Mouse (Mus musculus) retina, adult 2 months (tissue): ENCODE data around the gene Cherp.

ENCODE experiments used
- DNase-seq: peaks from one replicate; pipeline ENCODE4 v3.0.0-alpha.2; 2012; ENCODE audit warnings: low read depth, low spot score

Gene Cherp

DNA sequence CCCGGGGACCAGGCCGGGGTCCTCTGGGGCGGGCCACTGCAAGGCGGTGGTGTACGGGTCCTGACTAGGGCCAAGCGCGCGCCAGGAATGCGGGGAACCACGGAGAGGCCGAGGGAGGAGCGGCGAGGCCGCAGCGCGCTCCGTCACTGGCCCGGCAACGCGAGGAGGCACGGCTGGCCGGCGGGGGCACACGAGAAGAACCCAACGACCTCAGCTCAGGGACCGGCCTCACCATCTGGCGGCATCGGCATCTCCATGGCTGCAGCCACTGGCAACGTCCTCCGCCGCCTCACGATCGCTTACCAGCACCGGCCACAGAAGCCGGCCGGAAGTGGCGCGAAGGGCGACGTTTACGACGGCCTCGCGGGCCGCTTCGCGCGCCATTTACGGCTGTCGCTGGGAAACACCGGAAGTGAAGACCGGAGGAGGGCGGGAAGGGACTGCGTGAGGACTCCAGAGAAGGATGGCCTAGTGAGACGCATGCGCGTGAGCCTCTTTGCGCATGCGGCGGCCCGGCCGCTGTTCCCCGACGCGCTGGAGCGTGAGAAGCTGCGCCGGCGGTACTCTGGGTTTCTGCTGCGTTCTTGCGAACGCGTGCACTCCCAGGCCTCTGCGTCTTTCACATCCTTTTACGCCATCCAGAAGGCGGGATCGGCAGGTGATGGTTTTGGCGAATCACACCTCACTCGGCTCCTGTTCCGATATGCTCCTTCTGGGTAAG lies at the start of gene Cherp:
Gene Cherp, minus strand, starts transcription at position 401 of the 721 bp plus-strand sequence.
- peak; percentile 94 for DNase-seq

DNA sequence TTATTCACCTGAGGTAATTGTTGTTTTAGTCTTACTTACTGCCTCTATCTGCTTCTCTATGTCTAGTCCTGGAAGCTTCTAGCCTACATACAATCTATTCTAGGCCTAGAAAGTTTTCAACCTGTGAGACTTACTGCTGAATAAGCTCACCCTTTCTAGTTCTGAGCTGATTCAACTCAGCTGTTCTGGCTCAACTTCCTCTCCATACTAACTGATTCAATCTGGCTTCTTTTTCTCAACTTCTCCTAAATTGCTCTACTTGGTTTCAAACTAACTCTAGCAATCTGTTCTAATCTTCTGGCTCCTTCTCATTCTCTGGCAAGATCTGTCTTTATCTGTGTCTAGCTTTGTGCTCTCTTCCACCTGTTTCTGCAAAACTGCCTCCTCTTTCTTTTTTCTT lies 46.9 kb upstream of the Cherp start:
- no peak for DNase-seq

GRCm38 (mm10) chr8:72517421-72517988 lies 42.5 kb upstream of the Cherp start:
- DNase-seq, result no peak

- DNase-seq, result no peak
These were observed 38.1 kb upstream of the Cherp start for GRCm38 (mm10) chr8:72513158-72513557.

GRCm38 (mm10) chr8:72512648-72513047 lies 37.6 kb upstream of the Cherp start:
- no peak for DNase-seq

DNA sequence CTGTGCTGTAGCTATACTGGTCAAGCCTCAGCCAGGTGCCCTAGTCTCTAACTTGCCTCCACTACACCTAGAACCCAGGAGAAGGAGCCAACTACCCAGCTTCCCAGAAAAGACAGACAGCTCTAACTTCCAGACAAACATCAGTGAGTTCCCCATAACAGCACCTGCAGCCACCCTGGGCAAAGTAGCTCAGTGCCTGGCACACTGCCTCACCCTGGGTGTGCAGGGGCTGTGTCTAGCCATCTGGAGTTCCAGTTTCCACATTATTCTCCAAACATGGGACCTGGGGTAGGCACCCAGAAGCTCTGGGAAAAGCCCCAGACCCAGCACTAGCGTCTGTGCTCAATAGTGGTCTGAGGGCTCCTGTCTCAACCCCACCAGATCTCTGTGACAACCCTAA lies 32.5 kb upstream of the Cherp start:
- no peak for DNase-seq

- no peak for DNase-seq
These were observed 29.8 kb upstream of the Cherp start for GRCm38 (mm10) chr8:72504637-72505314.

DNA sequence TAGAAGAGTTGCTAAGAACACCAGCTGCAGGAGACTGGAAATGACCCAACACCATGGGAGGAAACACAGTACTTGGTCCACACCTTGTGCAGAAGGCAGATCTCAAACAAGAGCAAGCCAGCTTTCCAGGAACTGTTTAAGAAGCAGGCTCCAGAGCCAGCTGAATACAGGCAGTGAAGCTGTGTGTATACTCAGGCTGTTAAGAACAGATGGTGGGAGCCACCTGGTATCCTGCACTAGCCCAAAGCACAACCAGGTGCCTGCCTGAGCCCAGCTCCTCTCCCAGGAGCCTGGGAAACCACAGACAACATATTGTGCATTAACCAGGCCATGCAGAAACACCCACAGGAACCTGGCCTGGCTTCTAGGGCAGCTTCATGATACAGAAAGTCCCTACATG lies 29.1 kb upstream of the Cherp start:
- DNase-seq, result no peak

GRCm38 (mm10) chr8:72500521-72500931 lies 25.5 kb upstream of the Cherp start:
- no peak for DNase-seq

GRCm38 (mm10) chr8:72499521-72500284 lies 24.7 kb upstream of the Cherp start:
- no peak for DNase-seq

DNA sequence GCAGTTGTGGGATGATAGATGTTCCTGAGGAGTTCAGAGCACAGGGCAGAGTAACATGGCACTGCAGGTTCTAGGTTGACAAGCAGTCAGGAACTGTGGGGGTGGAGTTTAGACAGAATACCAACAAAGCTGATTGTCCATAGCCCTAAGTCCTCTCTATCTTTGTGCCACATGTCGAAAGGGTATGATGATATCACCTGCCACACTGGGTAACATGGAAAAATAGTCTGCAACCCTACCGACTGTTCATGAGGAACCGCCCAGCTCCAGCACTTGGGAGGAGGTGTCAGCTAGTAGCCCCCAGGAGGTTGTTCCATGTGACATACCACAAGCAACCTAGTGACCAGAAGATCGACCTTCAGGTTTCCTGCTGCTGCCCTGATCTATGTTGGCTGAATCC lies 23.5 kb upstream of the Cherp start:
- DNase-seq, result no peak

DNA sequence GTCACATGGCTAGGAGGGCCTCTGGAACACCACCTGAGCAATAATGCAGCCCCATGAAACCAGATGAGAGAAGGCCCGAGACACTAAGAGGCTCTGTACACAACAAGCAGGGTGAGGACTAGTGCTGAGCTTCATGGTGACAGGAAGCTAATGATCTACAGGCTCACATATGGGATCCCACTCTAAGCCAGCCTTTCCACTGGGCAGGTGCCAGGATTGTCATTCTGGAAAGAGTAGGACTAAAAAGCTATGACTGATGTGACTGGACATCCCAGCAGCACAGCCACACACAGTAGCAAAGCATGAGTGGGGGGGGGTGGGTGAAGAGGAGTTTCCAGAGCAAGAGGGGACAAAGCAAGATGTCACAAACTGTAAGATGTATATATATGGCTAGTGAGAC lies 22.9 kb upstream of the Cherp start:
- no peak for DNase-seq

DNA sequence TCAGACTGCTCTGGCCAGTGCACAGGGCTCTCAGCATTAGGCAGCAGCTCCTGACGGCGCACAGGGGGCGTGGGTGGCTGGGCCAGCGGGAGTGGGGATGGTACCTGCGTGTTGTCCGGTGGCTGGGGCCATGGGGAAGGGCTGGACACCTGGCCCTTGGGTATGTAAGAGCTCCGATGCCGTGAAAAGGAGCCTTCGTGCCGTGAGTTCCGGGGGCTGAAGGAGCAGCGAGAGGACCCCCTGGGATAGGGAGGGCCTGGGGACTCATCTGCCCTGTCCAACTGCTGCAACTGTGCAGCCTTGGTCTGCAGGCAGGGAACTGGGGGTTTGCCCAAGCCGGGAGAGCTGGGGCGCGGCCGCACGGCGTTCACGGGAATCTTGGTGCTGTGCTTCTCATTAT lies 21.2 kb upstream of the Cherp start:
- DNase-seq, result no peak

DNA sequence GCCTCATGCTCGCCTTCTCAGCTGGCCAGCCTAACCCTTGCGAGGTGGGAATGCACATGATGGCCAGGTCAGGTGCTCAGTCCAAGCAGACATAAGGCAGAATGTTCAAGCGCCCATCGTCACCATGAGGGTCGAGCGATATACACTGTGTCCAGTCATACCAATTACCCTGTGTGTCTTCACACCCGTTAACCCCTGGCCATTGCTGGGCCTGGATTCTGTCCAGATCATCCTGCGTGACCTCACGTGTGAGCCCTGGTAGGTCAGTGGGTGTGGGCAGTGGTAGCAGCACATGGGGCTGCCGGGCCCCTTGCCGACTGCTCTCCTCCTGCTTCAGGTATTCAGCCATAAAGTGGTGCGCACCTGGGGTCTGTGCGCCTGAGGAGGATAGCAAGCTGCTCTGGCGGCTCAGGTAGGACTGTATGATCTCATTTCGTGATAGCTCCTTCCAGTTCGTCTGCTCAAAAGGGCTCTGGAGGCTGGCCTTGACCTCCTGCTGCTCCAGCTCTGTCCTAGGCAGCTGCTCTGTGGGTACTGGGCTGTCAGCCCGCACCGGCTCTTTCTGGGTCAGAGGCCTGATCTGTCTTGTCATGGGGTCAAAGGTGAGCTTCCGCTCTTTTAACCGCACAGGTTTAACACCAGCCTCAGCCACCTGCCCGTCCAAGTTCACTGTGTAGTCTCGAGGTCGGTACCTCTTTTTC lies 20.5 kb upstream of the Cherp start:
- DNase-seq, result no peak

GRCm38 (mm10) chr8:72493381-72493780 lies 18.4 kb upstream of the Cherp start:
- DNase-seq, result no peak

DNA sequence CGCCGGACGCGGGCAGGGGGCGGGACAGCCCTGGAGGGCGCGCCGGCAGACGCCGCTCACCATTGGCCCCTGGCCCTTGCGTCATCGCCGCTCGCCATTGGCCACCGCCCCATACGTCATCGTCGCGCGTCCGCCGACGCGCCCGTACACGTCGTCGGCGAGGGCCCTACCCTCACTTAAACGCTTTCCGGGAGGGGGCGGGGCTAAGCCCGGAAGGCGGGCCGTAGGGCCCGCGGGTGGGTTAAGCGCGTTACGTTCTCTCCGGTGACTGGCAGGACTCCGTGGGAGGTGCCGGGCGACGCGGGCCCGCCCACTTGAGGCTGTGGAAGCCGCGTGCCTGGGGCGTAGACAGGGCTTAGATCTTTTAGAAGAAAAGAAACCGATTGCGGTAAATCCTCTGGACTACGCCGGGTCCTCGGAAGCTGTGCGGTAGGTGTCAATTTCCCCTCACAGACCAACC lies 17.6 kb upstream of the Cherp start:
- peak; percentile 99 for DNase-seq

GRCm38 (mm10) chr8:72491680-72492621 lies 16.9 kb upstream of the Cherp start, which contains the start of gene Slc35e1:
Gene Slc35e1 (minus strand): TSS chr8:72492614.
- no peak for DNase-seq

DNA sequence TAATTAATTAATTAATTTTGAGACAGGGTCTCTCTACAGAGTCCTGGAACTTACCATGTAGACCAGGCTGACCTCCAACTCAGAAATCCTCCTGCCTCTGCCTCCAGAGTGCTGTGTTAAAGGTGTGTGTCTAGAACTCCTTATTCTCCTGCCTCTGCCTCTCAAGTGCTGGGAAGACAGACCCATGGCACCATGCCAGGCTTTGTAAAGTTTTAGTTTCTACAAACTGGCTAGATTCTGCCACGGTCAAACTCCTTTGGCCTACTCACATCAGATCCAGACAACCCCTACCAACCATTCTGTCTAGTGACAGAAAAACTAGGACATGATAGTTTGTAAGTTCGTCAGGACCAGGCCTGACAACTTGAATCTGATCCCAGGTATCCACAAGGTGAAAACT lies 16.0 kb upstream of the Cherp start:
- no peak for DNase-seq

DNA sequence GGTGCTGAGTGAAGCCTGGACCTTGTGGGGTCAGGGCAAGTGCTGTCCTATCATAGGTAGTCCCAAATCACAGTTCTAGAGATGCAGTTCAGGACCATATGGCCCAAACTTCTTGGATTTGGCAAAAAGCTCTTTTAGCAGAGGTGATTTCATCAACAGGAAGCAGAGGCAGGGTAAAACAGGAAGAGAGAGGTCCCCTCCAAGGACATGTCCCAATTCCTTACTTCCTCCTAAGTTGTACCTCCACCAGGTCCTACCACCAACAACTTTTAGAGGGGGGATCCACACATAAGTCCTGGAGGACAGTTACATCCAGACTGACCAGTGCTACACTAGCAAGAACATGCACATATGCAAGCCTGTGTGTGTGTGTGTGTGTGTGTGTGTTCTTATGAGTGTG lies 12.0 kb upstream of the Cherp start:
- no peak for DNase-seq

GRCm38 (mm10) chr8:72485456-72486199 lies 10.6 kb upstream of the Cherp start:
- DNase-seq, result no peak
